Mouse (Mus musculus) hematopoietic multipotent progenitor cell, adult 10-12 weeks (in vitro differentiated cells): ENCODE measurements around the gene 1110025L11Rik. TPM values are rescaled to one million over a fixed set of nuclear protein-coding genes. Genes with fewer than 3 reads are reported as not detected.

ENCODE experiments used
- polyA plus RNA-seq: library from polyadenylated mRNA; stranded (reverse); fragments of >175 nt; gene quantifications from 2 replicates; pipeline ENCODE4 v1.2.3, GENCODE M21; 2012; ENCODE audit warnings: low replicate concordance

Gene 1110025L11Rik
- polyA plus RNA-seq = not detected in 2 replicates

GRCm38 (mm10) chr16:89063902-89064301, at the start of gene 1110025L11Rik:
1110025L11Rik (minus strand) TSS chr16:89064002.

GRCm38 (mm10) chr16:89047783-89048182, 16.0 kb downstream of the 1110025L11Rik start, which contains the start of gene Krtap6-5:
Krtap6-5 (minus strand) TSS chr16:89047883.

GRCm38 (mm10) chr16:89041372-89041771, 22.4 kb downstream of the 1110025L11Rik start, which contains the start of gene Gm10228:
Gm10228 (minus strand) TSS chr16:89041472.

GRCm38 (mm10) chr16:89031399-89031798, 32.4 kb downstream of the 1110025L11Rik start, which contains the start of gene Krtap6-1:
Krtap6-1 (plus strand) TSS chr16:89031699.

GRCm38 (mm10) chr16:89014984-89015383, 48.8 kb downstream of the 1110025L11Rik start, which contains the start of gene Gm10229:
Gm10229 (plus strand) TSS chr16:89015284.

Other genes starting within 250 kb of the 1110025L11Rik start
- not detected in 2 replicates for gene Krtap15, start 243.8 kb downstream of the 1110025L11Rik start, polyA plus RNA-seq
- not detected in 2 replicates for gene Krtap14, start 237.9 kb downstream of the 1110025L11Rik start, polyA plus RNA-seq
- gene Krtap19-1, start 194.6 kb downstream of the 1110025L11Rik start, polyA plus RNA-seq = not detected in 2 replicates
- gene Krtap19-2, start 189.7 kb downstream of the 1110025L11Rik start, polyA plus RNA-seq = not detected in 2 replicates
- not detected in 2 replicates for gene Krtap19-3, start 186.0 kb downstream of the 1110025L11Rik start, polyA plus RNA-seq
- gene Krtap19-4, start 178.9 kb downstream of the 1110025L11Rik start, polyA plus RNA-seq = not detected in 2 replicates
- not detected in 2 replicates for gene Krtap19-5, start 167.5 kb downstream of the 1110025L11Rik start, polyA plus RNA-seq
- not detected in 2 replicates for gene Krtap19-9b, start 131.7 kb downstream of the 1110025L11Rik start, polyA plus RNA-seq
- not detected in 2 replicates for gene Krtap16-3, start 101.1 kb downstream of the 1110025L11Rik start, polyA plus RNA-seq
- not detected in 2 replicates for gene Krtap22-2, start 53.2 kb downstream of the 1110025L11Rik start, polyA plus RNA-seq
- gene Gm10229, start 48.7 kb downstream of the 1110025L11Rik start, polyA plus RNA-seq = not detected in 2 replicates
- gene Krtap6-1, start 32.3 kb downstream of the 1110025L11Rik start, polyA plus RNA-seq = not detected in 2 replicates
- gene Gm10228, start 22.5 kb downstream of the 1110025L11Rik start, polyA plus RNA-seq = not detected in 2 replicates
- not detected in 2 replicates for gene Krtap6-5, start 16.1 kb downstream of the 1110025L11Rik start, polyA plus RNA-seq
- not detected in 2 replicates for gene Krtap6-3, start 20.0 kb upstream of the 1110025L11Rik start, polyA plus RNA-seq
- gene Gm6358, start 76.8 kb upstream of the 1110025L11Rik start, polyA plus RNA-seq = not detected in 2 replicates
- not detected in 2 replicates for gene Gm10061, start 87.1 kb upstream of the 1110025L11Rik start, polyA plus RNA-seq
- gene Gm9789, start 94.0 kb upstream of the 1110025L11Rik start, polyA plus RNA-seq = not detected in 2 replicates
- not detected in 2 replicates for gene Gm7735, start 105.5 kb upstream of the 1110025L11Rik start, polyA plus RNA-seq
- gene 1110057P08Rik, start 110.7 kb upstream of the 1110025L11Rik start, polyA plus RNA-seq = not detected in 2 replicates
- not detected in 2 replicates for gene Krtap20-2, start 141.9 kb upstream of the 1110025L11Rik start, polyA plus RNA-seq